Mouse (Mus musculus): ENCODE measurements around the gene Clec3b.

The Clec3b gene

DNA sequence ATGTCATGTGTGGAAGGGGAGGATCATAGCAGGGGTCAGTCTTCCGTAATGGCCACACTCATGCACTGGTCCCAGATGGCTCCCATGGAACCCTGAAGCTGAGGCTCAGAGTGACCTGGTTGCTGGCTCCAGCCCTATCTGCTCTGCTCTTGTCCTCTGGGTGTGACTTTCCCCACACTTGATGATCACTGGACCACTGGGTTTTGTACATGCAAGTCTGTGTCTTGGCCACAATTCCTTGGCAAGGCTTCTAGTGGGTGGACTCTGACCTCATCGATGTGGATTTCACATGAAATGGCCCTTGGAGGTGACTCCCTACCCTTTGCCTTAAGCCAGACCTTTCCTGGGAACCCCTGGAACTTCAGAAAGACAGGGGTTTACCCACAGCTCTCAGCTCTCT lies 2.4 kb downstream of the Clec3b start:
- DNase-seq (ENCODE audit: low spot score in 2 of 2) = no peak

DNA sequence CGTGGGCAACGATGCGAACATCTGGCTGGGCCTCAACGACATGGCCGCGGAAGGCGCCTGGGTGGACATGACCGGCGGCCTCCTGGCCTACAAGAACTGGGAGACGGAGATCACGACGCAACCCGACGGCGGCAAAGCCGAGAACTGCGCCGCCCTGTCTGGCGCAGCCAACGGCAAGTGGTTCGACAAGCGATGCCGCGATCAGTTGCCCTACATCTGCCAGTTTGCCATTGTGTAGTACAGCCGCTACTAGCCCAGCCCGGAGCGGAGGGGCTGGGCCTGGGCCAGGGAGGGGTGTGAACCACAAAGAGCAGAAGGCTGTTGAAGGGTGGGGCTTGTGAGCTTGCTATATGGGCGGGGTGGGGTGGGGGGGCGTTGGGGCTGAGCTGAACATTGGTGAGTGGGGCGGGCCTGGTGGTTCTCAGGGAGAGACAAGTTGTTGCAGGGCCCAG lies 6.2 kb downstream of the Clec3b start:
- peak in 1 of 2 experiments; percentile 14 for DNase-seq (ENCODE audit: low spot score in 2 of 2)

DNA sequence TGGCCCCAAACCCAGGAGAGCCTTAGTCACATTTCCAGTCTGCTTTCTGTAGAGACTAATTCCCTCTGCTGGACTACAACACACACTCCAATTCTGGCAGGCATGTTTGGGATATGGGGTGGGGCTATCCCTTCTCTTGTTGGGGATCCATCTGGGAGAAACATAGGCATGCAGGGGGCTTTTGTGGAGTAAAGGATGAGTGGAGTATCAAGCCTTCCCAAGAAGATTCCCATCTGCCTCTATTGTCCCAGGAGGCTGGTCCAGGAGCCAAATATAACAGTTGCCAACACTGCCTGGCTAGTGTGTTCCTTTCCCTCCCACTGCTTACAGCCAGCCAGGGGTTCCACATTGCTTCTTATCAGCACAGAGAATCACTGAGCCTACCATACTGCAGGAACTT lies 7.0 kb downstream of the Clec3b start:
- peak in 1 of 2 experiments; percentile 6 for DNase-seq (ENCODE audit: low spot score in 2 of 2)

DNA sequence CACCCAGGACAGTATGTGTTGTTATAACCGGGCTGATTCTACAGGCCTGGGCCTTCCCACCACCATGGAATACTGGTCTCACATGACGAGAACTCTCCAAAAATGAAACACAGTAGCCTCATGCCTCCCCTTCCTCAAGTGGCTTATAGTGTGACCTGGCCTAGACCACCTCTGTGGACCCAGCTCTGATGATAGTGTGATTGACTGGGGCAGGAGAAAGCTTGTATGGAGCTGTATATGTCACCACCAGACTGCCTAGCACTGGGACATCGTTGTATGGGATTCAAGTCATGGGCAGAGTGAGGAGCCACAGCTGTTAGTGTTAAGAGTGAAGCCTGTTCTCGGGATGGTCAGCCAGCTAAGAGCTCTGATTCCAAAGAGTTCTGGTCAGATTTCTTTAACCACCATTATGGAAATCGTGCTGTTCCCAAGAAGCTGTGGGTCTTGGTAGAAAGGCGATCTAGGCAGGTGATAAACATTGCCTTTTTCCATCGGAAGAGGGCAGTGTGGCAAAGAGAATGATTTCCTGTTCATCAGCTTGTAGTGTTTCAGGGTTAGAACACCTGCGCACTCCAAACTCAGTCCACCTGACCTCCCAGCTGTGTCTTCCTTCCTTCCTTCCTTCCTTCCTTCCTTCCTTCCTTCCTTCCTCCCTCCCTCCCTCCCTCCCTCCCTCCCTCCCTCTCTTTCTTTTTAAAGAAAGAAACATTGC lies 7.5 kb downstream of the Clec3b start:
- DNase-seq (ENCODE audit: low spot score in 2 of 2) = peak; percentile 26 to 62

DNA sequence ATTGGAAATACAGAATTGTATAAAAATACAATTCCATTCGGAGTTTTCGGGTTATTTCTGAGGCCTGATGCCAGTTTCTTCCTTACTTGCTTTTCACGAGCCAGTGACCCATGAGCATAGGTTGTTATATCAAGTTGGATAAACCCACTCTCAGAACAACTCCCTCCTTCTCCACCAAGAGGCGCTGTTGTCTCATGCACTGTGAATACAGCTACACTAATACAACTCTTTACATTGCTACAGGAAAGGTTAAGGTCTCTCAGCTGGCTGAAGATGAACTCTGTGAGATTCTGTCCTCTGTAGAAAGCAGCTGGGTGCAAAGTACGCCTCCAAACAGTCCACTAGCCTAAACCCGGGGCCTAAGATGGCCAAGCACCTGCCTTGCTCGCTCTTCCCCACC lies 8.6 kb downstream of the Clec3b start:
- peak; percentile 69 to 87 for DNase-seq (ENCODE audit: low spot score in 2 of 2)

DNA sequence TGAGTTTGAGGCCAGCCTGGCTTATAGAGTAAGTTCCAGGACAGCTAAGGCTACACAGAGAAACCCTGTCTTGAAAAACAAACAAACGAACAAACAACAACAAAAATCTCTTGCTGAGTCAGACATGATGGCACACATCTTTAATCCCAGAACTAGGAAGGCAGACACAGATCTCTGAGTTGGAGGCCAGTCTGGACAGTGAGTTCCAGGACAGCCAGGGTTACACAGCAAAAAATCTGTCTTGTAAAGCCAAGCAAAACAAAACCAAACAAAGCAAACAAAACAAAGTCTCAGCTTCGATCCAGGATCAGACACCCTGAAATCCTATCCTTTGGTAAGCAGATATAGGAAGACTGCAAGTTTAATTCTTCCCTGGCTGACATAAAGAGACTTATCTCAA lies 11.0 kb downstream of the Clec3b start:
- DNase-seq (ENCODE audit: low spot score in 2 of 2) = no peak

DNA sequence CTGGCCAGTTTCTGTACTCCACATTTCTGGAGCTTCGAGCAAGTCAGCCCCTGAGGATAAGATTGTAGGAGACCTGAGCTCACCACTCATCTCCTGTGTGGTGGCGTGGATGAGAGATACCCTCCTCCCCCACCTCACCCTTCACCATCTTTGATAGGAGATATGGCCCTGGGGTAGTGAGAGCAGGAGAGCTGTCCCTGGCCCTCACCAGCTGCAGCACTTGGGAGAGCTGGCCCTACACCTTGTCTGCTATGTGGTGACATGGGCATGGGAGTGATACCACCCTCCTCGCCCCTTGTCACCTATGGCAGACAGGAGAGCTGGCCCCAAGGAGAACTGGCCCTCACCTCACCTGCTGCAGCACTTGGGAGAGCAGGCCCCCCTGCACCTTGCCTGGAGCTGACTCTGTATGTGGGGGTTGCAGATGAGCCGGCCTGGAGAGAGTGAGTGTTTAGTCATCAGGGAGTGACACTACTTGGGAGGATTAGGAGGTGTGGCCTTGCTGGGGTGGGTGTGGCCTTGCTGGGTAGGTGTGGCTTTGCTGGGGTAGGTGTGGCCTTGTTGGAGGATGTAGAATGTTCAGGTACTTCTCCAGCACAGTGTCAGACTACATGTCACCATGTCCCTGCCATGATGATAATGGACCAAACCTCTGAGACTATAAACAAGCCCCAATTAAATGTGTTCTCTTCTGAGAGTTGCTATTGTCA lies 12.4 kb downstream of the Clec3b start:
- no peak for DNase-seq (ENCODE audit: low spot score in 2 of 2)

DNA sequence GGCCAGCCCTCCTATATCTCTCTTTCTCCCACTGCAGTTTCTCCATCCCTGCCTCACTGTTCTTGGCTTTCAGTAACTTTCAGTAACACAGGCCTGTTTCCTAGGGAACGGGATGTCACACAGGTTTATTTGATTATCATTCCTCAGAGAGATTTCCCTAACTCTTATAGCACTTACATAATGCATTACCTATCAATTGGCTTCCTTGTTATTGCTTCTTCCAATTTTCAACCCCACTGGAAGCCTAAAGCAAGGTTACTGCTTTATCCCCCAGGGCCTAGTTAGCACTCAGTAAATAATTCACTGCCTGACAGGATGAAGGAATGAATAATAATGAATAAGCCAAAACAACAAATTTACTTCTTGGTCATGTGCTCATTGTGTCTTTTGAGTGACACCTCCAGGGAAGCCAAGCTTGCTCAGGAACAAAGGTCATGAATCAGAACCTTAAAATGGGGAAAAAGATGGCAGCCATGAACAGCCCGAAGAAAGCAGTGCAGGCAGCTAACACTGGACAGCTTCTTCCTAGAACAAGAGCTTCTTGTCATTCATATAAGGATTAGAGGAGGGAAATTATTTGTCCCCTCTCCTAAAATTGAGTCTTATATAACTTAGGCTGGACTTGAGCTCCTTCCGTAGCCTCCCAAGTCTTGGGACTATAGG lies 15.2 kb downstream of the Clec3b start:
- DNase-seq (ENCODE audit: low spot score in 2 of 2) = no peak

DNA sequence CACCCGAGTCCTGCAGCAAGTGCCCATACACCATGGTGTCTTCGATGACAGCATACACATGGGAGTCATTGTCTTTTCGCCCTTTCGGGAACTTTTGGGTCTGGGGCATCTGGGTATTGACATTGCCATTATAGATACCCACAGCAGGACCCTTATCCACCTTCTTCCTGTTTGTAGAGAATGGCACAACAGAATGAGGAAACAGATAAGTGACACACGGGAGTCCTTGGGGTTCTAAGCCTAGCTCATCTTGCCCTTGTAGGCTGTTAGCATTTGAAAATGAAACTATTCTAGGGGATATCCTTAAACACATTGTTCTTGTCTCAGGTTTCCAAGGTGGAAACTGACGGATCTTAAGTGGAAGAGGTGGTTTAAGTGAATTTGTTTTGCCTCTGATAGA lies 23.0 kb downstream of the Clec3b start:
- DNase-seq (ENCODE audit: low spot score in 2 of 2) = no peak

DNA sequence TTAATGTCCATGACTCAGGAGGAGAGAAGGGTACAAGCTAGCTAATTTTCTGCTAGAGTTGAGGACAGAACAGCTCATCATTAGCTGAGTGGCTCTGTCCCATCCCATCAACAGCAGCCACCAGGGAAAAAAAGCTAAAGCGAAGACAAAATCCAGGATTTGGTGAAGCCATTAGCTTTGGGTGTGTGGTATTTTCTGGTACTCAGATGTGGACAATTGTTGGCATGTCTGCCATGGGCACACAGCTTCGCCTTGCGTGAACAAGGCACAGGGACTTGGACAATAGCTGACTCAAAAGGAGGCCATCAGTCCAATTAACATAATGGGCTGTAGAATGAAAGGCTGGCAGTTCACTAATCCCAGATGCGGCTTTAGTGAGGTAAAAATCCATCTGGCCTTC lies 23.6 kb downstream of the Clec3b start:
- no peak for DNase-seq (ENCODE audit: low spot score in 2 of 2)

DNA sequence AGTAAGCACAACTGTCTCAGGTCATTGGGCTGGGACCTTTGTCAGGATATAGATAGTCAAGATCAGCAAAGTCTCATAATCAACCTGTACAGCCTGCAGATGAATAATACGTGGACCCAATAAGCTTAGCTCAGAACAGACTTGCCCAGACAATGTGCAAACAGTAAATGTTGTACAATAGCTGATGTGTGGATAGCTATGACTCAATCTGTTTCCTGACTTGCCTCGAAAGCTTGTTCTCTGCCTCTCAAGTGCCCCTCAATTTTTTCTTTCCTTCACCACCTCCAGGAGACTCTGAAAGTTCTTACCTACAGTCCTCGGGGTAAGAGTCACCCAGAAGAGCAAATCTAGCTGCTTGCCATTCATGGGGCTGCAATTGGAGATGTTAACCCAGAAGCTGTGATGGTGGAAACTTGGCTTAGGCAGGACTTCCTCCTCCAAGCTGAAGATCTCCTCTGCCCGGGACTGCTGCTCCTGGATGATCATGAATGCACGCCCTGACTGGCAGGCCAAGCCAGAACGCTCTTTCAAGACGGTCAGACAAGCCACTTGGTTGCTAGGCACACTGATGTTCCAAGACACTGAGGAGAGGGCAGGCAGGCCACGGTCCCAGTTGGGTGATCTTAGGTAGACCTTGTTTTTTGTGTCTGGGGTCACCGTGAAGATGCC lies 26.8 kb downstream of the Clec3b start:
- DNase-seq (ENCODE audit: low spot score in 2 of 2) = no peak

DNA sequence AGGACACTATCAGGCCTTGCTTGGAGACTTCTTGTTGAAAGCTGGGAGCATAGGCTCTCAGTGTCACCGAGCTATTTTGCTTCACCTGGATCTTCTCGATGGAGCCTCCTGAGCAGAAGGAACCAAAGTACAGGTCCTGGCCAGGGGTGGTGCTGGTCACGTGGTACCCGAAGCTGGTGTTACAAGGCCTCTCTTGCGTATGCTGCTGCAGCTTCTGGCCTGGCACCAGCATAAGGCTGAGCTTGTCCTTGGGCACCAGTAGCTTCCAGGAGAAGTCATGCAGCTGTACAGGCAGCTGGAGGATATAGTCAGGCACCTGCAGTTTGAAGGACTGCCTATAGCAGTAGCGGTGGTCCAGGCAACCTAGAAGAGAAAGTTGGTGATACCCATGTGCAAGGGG lies 29.3 kb downstream of the Clec3b start:
- DNase-seq (ENCODE audit: low spot score in 2 of 2) = no peak

DNA sequence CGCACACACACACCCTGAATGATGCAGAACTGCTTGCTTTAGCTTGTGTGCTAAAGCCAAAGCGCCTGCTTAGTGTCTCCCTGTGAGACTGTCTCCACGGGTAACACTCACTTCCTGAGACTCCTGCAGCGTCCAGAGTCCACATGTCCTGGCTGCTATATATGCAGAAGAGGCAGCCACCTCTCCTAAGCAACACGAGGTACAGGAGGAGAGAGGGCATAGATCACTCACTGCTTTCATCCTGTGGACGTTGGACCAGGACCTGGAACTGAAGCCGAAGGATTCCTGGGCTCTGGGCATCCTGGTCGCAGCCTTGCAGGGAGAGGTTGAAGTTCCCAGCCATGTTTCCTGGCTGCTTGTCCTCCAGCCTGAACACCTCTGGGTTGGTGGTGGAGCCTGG lies 32.5 kb downstream of the Clec3b start:
- no peak for DNase-seq (ENCODE audit: low spot score in 2 of 2)

DNA sequence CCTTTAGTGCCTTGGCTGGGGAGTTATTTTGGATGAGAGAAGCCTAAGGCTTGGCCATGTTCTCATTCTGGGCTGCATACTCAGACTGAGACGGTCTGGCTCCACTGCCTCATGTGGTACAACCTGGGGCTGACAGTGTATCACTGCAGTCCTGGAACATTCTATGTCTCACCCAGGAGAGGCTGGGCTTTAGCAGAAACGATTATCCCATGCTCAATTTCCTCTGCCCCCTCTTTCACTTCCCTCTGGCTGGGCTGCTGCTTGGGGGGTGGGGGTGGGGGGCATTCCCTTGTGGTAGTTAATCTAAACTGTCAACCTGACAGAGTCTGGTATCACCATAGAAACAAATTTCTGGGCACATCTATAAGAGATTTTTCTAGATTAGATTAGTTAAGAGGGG lies 34.8 kb downstream of the Clec3b start:
- DNase-seq (ENCODE audit: low spot score in 2 of 2) = no peak

DNA sequence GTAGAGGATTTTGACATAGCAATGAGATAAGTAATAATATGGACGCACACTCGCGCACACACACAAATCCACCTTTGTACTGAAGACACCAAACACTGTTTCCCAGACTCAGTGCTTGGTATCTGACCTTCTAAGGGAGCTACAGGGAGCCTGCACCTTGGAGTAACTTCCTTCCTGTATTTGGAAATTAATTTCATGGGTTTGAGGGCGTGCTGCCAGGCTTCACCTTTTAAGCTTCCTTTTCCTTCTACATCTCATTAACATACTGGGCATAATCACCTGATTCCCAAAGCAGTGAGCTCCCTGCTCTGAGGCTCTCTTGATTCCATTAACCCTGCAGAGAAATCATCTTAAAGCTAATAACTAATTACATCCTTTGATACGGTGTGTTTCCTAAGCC lies 35.4 kb downstream of the Clec3b start:
- DNase-seq (ENCODE audit: low spot score in 2 of 2) = no peak

DNA sequence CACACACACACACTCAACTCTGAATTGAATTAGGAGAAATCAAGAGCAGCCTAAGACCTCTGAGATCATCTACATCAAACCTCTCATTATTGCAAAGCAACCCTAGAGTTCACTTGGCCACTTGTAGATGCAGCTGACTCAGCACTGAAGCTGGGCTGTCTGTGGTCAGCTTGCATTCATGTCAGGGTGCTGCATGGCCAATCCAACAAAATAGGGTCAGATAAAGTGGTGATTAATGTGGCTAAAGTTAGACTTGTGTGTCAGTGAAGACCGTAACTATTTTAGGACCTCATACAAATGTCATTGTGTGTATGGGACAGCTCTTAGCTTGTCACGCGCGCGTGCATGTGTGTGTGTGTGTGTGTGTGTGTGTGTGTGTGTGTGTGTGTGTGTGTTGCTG lies 36.8 kb downstream of the Clec3b start:
- no peak for DNase-seq (ENCODE audit: low spot score in 2 of 2)

DNA sequence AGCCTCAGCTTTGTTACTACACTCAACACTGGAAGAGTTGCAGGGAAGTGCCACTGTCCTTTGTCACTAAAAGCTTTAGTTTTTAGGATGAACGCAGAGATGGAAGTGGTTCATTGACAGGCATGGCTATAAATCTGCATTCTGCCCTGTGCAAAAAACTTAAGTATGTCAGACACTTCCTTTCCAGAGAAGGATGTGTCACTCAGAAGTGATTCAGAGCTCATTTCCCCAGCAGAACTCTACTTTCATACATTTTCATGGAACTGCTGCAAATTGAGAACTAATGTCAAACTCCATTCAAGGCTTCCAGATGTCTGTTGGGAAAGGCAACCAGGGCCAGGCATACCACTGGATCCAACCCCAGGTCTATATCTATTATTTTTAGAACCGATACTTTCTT lies 37.5 kb downstream of the Clec3b start:
- no peak for DNase-seq (ENCODE audit: low spot score in 2 of 2)

DNA sequence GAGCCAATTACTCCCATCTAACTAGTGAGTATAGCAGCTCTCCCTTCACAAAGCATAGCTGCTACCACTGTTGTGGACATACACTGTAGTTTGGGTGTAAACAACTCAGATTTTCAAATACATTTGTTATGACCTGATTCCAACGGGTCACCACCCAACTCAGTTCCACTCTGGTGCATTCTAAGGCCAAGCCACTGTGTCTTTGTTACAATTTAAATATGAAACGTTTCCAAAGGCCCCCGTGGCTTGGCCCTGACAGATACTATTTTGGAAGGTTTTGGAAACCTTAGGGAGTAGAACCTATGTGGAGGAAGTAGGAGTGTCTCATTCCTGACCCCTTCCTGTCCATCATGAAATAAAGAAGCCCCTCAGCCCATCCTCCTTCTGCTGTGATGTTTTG lies 49.4 kb downstream of the Clec3b start:
- DNase-seq (ENCODE audit: low spot score in 2 of 2) = no peak

DNA sequence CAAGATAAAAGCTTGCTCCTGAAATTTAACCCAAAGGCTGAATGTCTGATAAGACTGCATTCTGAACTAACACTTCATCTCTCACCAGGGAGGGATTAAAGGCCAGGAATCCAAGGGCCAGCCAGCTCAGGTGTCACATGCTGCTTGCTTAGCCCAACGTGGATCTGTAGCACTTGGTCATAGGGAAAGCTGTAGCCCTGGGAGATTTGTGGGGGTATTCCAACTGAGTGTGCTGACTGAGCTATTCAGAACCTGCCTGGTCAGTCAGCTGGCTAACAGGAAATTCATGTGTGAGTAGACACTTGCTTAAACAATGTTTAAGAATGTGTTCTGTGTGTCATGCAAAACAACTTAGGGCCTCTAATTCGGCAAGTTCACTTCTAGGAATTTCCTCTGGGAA lies 55.8 kb downstream of the Clec3b start:
- no peak for DNase-seq (ENCODE audit: low spot score in 2 of 2)

DNA sequence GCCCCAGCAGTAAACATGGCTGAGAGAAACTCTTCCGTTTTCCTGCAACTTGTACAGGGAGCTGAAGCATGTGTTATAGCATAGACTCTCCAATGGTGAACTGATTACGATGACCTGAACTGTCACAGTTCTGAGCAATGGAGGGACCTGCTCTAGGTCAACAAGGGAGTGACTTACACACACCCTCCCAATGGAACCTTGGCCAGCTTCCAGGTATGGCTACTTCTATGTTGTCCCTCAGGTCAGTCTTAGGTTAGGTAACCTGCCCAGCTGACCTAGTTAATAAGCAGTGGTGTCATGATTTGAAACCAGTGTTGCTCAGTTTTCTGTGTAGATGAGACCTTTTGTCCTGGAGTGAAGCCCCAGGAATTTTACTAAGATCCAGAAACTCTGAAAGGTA lies 56.2 kb downstream of the Clec3b start:
- DNase-seq (ENCODE audit: low spot score in 2 of 2) = no peak
